Comparison of ENCODE assay signal across 9 mouse cellular contexts in the genomic region with DNA sequence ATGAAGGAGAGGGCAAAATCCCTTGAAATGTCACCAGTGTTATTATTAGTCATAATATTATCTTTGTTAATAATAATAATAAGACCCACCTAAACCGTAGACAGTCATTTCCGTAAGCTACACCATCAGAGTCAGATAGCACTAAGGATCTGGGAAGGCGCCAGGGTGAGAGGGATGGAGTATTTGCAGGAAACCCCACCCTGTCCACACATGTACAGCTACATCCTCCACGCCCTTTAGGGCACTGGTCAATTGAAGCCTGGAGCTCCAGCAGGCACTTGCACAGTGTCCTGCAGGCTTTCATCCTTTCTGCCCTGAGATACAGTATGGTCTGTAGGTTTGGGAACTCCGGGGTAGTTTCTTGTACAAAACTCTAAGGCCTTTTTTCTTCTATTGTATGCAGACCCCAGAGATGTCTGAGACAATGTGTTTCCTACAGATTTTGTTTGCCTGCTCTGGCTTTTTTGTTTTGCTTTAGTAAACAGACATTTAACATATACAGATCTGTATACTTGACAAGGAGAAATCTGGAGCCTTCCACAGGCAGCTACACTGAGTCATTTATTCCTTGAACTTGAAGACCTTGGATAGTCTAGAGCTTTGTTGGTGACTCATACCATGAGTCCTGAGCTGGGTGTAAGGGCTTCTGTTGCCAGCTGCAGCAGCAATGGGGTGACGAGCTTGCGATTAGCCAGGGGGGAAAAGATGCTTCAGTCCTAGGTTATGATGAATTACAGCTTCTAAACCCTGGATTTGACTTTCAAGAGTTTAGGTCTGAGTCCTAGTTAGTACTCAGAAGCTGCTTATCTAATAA.
DNase-seq lines count a peak whose midpoint lies in the region; ATAC-seq and TF ChIP-seq lines count a peak whose summit lies in the region.
"Had no signal": no experiment of that assay in that cellular context is flagged by ENCODE, and none has a peak within 500 bp of the region (broad histone marks: within the 10 kb centered on the region; RNA-seq: fewer than 3 reads in every experiment).

No protein-coding gene starts in this region.

- 79% methylated on average over 7 of the region's 7 CpGs for WGBS in kidney, adult 2 months
- WGBS in hindbrain, postnatal 0 days: 86% methylated on average over 7 of the region's 7 CpGs
- 86% methylated on average over 7 of the region's 7 CpGs for WGBS in embryonic facial prominence, embryonic 10.5 days

- H3K27me3 ChIP-seq in kidney, adult 2 months (replicated peaks; ENCODE audit: control insufficient read depth, insufficient read depth, low read length): no peaks in the 10 kb centered on the region
- H3K27me3 ChIP-seq in myocyte (ENCODE audit: control insufficient read depth, insufficient read depth, insufficient read length): no peaks in the 10 kb centered on the region
- no peaks in the 10 kb centered on the region for H3K27me3 ChIP-seq in hindbrain, postnatal 0 days (ENCODE audit: insufficient read depth, low read length)
- no peaks in the 10 kb centered on the region for H3K27me3 ChIP-seq in embryonic facial prominence, embryonic 10.5 days (replicated peaks; ENCODE audit: low read depth, poor library complexity, severe bottlenecking)

- TF ChIP-seq POLR2A in kidney, adult 2 months (IDR thresholded peaks at IDR 0.05; ENCODE audit: low read depth, low read length): no peak
- no peak for TF ChIP-seq POLR2A in myocyte (IDR thresholded peaks at IDR 0.05; ENCODE audit: insufficient read length, low read depth)

- H3K4me2 ChIP-seq in myocyte (ENCODE audit: low read depth): peak overlapping the region; percentile 43
- H3K4me2 ChIP-seq in hindbrain, postnatal 0 days (ENCODE audit: low read depth, low read length): no peak overlapping the region

- no peak overlapping the region for H3K4me3 ChIP-seq in gastrocnemius, adult 2 months
- H3K4me3 ChIP-seq in kidney, adult 2 months (ENCODE audit: insufficient read depth, low read depth, low read length): no peak overlapping the region
- no peak overlapping the region for H3K4me3 ChIP-seq in myocyte
- H3K4me3 ChIP-seq in hindbrain, postnatal 0 days (ENCODE audit: low read length): no peak overlapping the region
- H3K4me3 ChIP-seq in embryonic facial prominence, embryonic 10.5 days: no peak overlapping the region
- H3K4me3 ChIP-seq: midbrain, embryonic 10.5 days had no signal

- no peaks in the 10 kb centered on the region for H3K36me3 ChIP-seq in kidney, adult 2 months (ENCODE audit: control insufficient read depth, insufficient read depth, low read length)
- no peaks in the 10 kb centered on the region for H3K36me3 ChIP-seq in myocyte (ENCODE audit: control insufficient read depth, insufficient read depth)
- H3K36me3 ChIP-seq in hindbrain, postnatal 0 days (ENCODE audit: insufficient read depth, low read length): no peaks in the 10 kb centered on the region
- H3K36me3 ChIP-seq in embryonic facial prominence, embryonic 10.5 days (replicated peaks): no peaks in the 10 kb centered on the region
- H3K36me3 ChIP-seq: midbrain, embryonic 10.5 days had no signal

- intact Hi-C loops in gastrocnemius, adult 2 months (cut with DNase I): loop anchor here (5.0 kb wide), 1 partner anchor 72 kb away; no protein-coding TSS in a partner anchor

- H3ac ChIP-seq in myocyte (ENCODE audit: control insufficient read depth, insufficient read length): no peak overlapping the region

- ATAC-seq in hindbrain, postnatal 0 days: no peak

- DNase-seq in gastrocnemius, adult 2 months: peak; percentile 61
- DNase-seq in gastrocnemius, adult 18-20 months (ENCODE audit: low spot score): no peak
- DNase-seq in gastrocnemius, postnatal 25 days: peak; percentile 19
- peak; percentile 79 for DNase-seq in kidney, adult 2 months
- DNase-seq in frontal cortex, postnatal 10 days (ENCODE audit: low spot score in 2 of 2): no peak
- DNase-seq in hindbrain, postnatal 0 days (ENCODE audit: low spot score): no peak
- no peak for DNase-seq in embryonic facial prominence, embryonic 10.5 days (ENCODE audit: low spot score)

- no peaks in the 10 kb centered on the region for H3K9me3 ChIP-seq in hindbrain, postnatal 0 days (ENCODE audit: low read length)
- no peaks in the 10 kb centered on the region for H3K9me3 ChIP-seq in embryonic facial prominence, embryonic 10.5 days
- H3K9me3 ChIP-seq: midbrain, embryonic 10.5 days had no signal

- H3K9ac ChIP-seq in hindbrain, postnatal 0 days (replicated peaks; ENCODE audit: low read length): no peak overlapping the region

- H3K27ac ChIP-seq in gastrocnemius, adult 2 months: peak overlapping the region; percentile 77
- H3K27ac ChIP-seq in kidney, adult 2 months (ENCODE audit: insufficient read depth, low read depth, low read length): 0 out of 2 replicates have a peak overlapping the region, but pooled peaks have one; percentile 8
- H3K27ac ChIP-seq in hindbrain, postnatal 0 days: no peak overlapping the region
- no peak overlapping the region for H3K27ac ChIP-seq in embryonic facial prominence, embryonic 10.5 days (replicated peaks)
- H3K27ac ChIP-seq: midbrain, embryonic 10.5 days had no signal

- peaks cover 6% of the 10 kb centered on the region for H3K4me1 ChIP-seq in kidney, adult 2 months (ENCODE audit: control insufficient read depth, insufficient read depth, low read length)
- no peaks in the 10 kb centered on the region for H3K4me1 ChIP-seq in hindbrain, postnatal 0 days (ENCODE audit: insufficient read depth, low read length)
- H3K4me1 ChIP-seq in embryonic facial prominence, embryonic 10.5 days: peaks cover 39% of the 10 kb centered on the region

- TF ChIP-seq CTCF in gastrocnemius, adult 2 months (IDR thresholded peaks at IDR 0.05): no peak
- no peak for TF ChIP-seq CTCF in kidney, adult 2 months (conservative IDR thresholded peaks at IDR 0.05; ENCODE audit: insufficient read depth, insufficient read length, low read depth, low read length)
- no peak for TF ChIP-seq CTCF in hindbrain, postnatal 0 days (IDR thresholded peaks at IDR 0.05; ENCODE audit: low read depth)

- no peaks in the 10 kb centered on the region for H3K79me2 ChIP-seq in myocyte (ENCODE audit: control insufficient read depth, insufficient read depth)

TF ChIP-seq in myocyte, 11 proteins besides CTCF, POLR2A, EP300 and RAD21:
- TF ChIP-seq REST (IDR thresholded peaks at IDR 0.05; ENCODE audit: insufficient read depth, insufficient read length): no peak
- no peak for TF ChIP-seq E2F4 (IDR thresholded peaks at IDR 0.05; ENCODE audit: insufficient read depth)
- no peak for TF ChIP-seq MAX (IDR thresholded peaks at IDR 0.05; ENCODE audit: low read depth)
- no peak for TF ChIP-seq POLR2AphosphoS2 (IDR thresholded peaks at IDR 0.05; ENCODE audit: insufficient read length, low read depth)
- TF ChIP-seq SRF (IDR thresholded peaks at IDR 0.05; ENCODE audit: control insufficient read depth, insufficient read length, low read depth): no peak
- TF ChIP-seq TCF12 (IDR thresholded peaks at IDR 0.05; ENCODE audit: insufficient read depth, poor library complexity, severe bottlenecking): no peak
- TF ChIP-seq MYOG (IDR thresholded peaks at IDR 0.05; ENCODE audit: control insufficient read depth in 1 of 3, insufficient read depth in 1 of 3, insufficient read length in 2 of 3, low read depth in 2 of 3): no peak
- TF ChIP-seq MYOD1 (IDR thresholded peaks at IDR 0.05; ENCODE audit: control insufficient read depth in 1 of 3, insufficient read length in 2 of 3, low read depth in 2 of 3): no peak
- no peak for TF ChIP-seq TCF3 (IDR thresholded peaks at IDR 0.05; ENCODE audit: insufficient read length, low read depth)
- TF ChIP-seq USF1 (IDR thresholded peaks at IDR 0.05; ENCODE audit: low read depth): no peak
- TF ChIP-seq CEBPB (IDR thresholded peaks at IDR 0.05; ENCODE audit: insufficient read depth, poor library complexity, severe bottlenecking): no peak
TF ChIP-seq in myocyte: peak in this region for 0.

Comparison
In these comparisons a context has a peak if more than half of its experiments do, and no peak if none do; other contexts are left out.
1. DNase-seq: peak in gastrocnemius, adult 2 months (single experiment), gastrocnemius, postnatal 25 days (single experiment) and kidney, adult 2 months (single experiment); none in gastrocnemius, adult 18-20 months (single experiment), frontal cortex, postnatal 10 days (0 of 2), hindbrain, postnatal 0 days (single experiment) and embryonic facial prominence, embryonic 10.5 days (single experiment).
2. H3K27ac ChIP-seq: peak in gastrocnemius, adult 2 months (single experiment) and kidney, adult 2 months (single experiment); none in hindbrain, postnatal 0 days (single experiment) and embryonic facial prominence, embryonic 10.5 days (single experiment).